9 mouse cellular contexts compared by ENCODE assay signal in the genomic region with DNA sequence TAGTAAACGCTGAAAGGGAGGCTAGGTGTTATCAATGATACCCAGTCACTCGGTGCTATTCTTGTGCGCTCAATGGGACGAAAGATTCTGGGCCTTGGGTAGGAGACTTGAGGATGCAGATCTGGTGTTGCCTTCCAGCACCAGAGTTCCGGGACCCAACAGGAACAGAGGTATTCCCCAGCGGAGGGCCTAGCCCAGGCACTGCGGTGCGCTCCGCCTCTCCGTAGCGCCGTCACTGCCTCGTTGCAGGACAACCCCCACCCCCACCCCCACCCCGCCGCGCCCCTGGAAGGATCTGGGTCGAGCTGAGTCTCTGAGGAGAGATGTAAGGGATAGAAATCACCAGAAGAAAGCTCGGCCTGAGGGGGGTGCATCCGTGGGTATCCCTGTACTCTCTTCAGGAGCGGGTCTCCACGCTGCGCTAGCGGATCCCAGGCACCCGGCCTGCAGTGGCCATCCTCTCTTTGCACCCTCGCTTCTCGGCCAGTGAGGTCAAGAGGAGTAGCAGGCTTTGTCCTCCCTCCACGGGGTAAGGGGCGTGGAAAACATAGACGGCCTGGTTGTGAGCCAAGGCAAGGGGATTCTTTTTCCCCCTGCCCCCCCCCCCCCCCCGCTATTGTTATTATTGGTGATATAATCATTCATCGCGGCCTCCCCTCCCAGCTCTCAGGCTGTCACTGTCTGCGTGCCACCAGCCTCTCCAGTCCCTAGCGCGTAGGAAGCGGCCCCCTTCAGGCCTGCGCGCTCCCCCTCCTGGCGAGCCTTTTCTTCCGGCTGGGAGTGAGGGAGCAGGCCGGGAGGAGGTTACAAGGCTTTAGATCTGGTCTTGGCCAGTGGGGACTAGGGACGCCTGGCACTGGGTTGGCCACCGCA. TPM values are rescaled to one million over a fixed set of nuclear protein-coding genes. Genes with fewer than 3 reads are reported as not detected.
DNase-seq lines count a peak whose midpoint lies in the region; ATAC-seq and TF ChIP-seq lines count a peak whose summit lies in the region.
"Had no signal": no experiment of that assay in that cellular context is flagged by ENCODE, and none has a peak within 500 bp of the region (broad histone marks: within the 10 kb centered on the region; RNA-seq: fewer than 3 reads in every experiment).

No protein-coding gene starts in this region.

- under 1% methylated on average over 39 of the region's 43 CpGs for WGBS in forebrain, embryonic 13.5 days
- WGBS in liver, postnatal 0 days (ENCODE audit: insufficient replicate concordance), result under 1% methylated on average over 42 of the region's 43 CpGs
- WGBS in neural tube, embryonic 14.5 days, result 0% methylated on average over 41 of the region's 43 CpGs

- intact Hi-C loops in heart, postnatal 10 days (cut with DNase I), result loop anchor here (2.0 kb wide), 1 partner anchor 27 kb away; the partner anchor contains the start of gene Ercc5

- peaks cover 11% of the 10 kb centered on the region for H3K4me1 ChIP-seq in E14TG2a.4 (replicated peaks; ENCODE audit: low read depth, low read length)
- peaks cover 18% of the 10 kb centered on the region for H3K4me1 ChIP-seq in forebrain, embryonic 13.5 days
- peaks cover 6% of the 10 kb centered on the region; the same call in 1 of the 2 replicates for H3K4me1 ChIP-seq in liver, postnatal 0 days (ENCODE audit: insufficient read depth)
- peaks cover 16% of the 10 kb centered on the region; the same call in 1 of the 2 replicates for H3K4me1 ChIP-seq in neural tube, embryonic 14.5 days (ENCODE audit: control insufficient read depth, insufficient read depth, low read length)
- H3K4me1 ChIP-seq in testis, adult 2 months (ENCODE audit: control insufficient read depth, insufficient read depth, low read length), result peaks cover 3% of the 10 kb centered on the region

- peak overlapping the region; percentile 96 for H3K4me3 ChIP-seq in E14TG2a.4 (replicated peaks; ENCODE audit: low read length)
- peak overlapping the region; percentile 70 for H3K4me3 ChIP-seq in forebrain, embryonic 13.5 days
- peak overlapping the region; percentile 61 for H3K4me3 ChIP-seq in liver, postnatal 0 days (ENCODE audit: low read depth, low read length)
- H3K4me3 ChIP-seq in neural tube, embryonic 14.5 days (ENCODE audit: low read depth, low read length), result peak overlapping the region; percentile 63
- peak overlapping the region; percentile 81 for H3K4me3 ChIP-seq in testis, adult 2 months (ENCODE audit: control insufficient read depth, low read depth, low read length)

- H3K9me3 ChIP-seq in E14TG2a.4 (ENCODE audit: low read length), result no peaks in the 10 kb centered on the region
- no peaks in the 10 kb centered on the region for H3K9me3 ChIP-seq in forebrain, embryonic 13.5 days (replicated peaks)
- H3K9me3 ChIP-seq in liver, postnatal 0 days (ENCODE audit: low read length), result no peaks in the 10 kb centered on the region
- no peaks in the 10 kb centered on the region for H3K9me3 ChIP-seq in neural tube, embryonic 14.5 days (ENCODE audit: control insufficient read depth, low read length)

- ATAC-seq in forebrain, embryonic 13.5 days, result peak; percentile 89
- peak; percentile 85 for ATAC-seq in liver, postnatal 0 days
- ATAC-seq in neural tube, embryonic 14.5 days (ENCODE audit: low read depth), result peak; percentile 89

- DNase-seq in c-Kit-positive CD71-positive TER-119-positive erythroid progenitor cells, embryonic 14.5 days (ENCODE audit: low spot score), result peak; percentile 57
- DNase-seq in heart, postnatal 10 days, result peak; percentile 86 to 87
- peak; percentile 80 for DNase-seq in layer of hippocampus, adult 11-12 months (ENCODE audit: low spot score)
- peak; percentile 82 for DNase-seq in liver, postnatal 0 days

- TF ChIP-seq POLR2A in testis, adult 2 months (IDR thresholded peaks at IDR 0.05; ENCODE audit: control insufficient read depth, low read depth, low read length), result peak; percentile 53

- H3K4me2 ChIP-seq in forebrain, embryonic 13.5 days, result peak overlapping the region; percentile 81
- peak overlapping the region; percentile 81 for H3K4me2 ChIP-seq in liver, postnatal 0 days (ENCODE audit: low read depth, low read length)
- H3K4me2 ChIP-seq in neural tube, embryonic 14.5 days (ENCODE audit: low read depth, low read length), result peak overlapping the region; percentile 85

- TF ChIP-seq EP300 in liver, postnatal 0 days (IDR thresholded peaks at IDR 0.05; ENCODE audit: low read depth), result no peak

- peak; percentile 8; the same call in 1 of the 2 replicates for TF ChIP-seq CTCF in E14TG2a.4 (conservative IDR thresholded peaks at IDR 0.05; ENCODE audit: low read length)
- peak; percentile 73 for TF ChIP-seq CTCF in liver, postnatal 0 days (IDR thresholded peaks at IDR 0.05; ENCODE audit: low read depth)
- peak; percentile 10; the same call in 1 of the 2 replicates for TF ChIP-seq CTCF in testis, adult 2 months (IDR thresholded peaks at IDR 0.05; ENCODE audit: control insufficient read depth, insufficient read depth, insufficient replicate concordance, low read depth, low read length)

- peaks cover 19% of the 10 kb centered on the region for H3K36me3 ChIP-seq in E14TG2a.4 (ENCODE audit: insufficient read depth, low read length)
- H3K36me3 ChIP-seq in forebrain, embryonic 13.5 days (ENCODE audit: poor library complexity, severe bottlenecking), result peaks cover 22% of the 10 kb centered on the region; the same call in 1 of the 2 replicates
- peaks cover 2% of the 10 kb centered on the region; the same call in 1 of the 2 replicates for H3K36me3 ChIP-seq in liver, postnatal 0 days (replicated peaks; ENCODE audit: insufficient read depth, low read length)
- no peaks in the 10 kb centered on the region for H3K36me3 ChIP-seq in neural tube, embryonic 14.5 days (ENCODE audit: control insufficient read depth, insufficient read depth, low read length)
- no peaks in the 10 kb centered on the region for H3K36me3 ChIP-seq in testis, adult 2 months (ENCODE audit: control insufficient read depth, insufficient read depth, low read length)

- H3K27ac ChIP-seq in forebrain, embryonic 13.5 days, result peak overlapping the region; percentile 96
- peak overlapping the region; percentile 73 for H3K27ac ChIP-seq in liver, postnatal 0 days (ENCODE audit: low read depth)
- peak overlapping the region; percentile 94 for H3K27ac ChIP-seq in neural tube, embryonic 14.5 days (ENCODE audit: low read depth, low read length)
- peak overlapping the region; percentile 84 for H3K27ac ChIP-seq in testis, adult 2 months (ENCODE audit: control insufficient read depth, insufficient read depth, low read depth, low read length)

- H3K27me3 ChIP-seq in E14TG2a.4 (ENCODE audit: insufficient read depth, low read length), result no peaks in the 10 kb centered on the region
- H3K27me3 ChIP-seq in forebrain, embryonic 13.5 days, result no peaks in the 10 kb centered on the region
- no peaks in the 10 kb centered on the region for H3K27me3 ChIP-seq in liver, postnatal 0 days (ENCODE audit: insufficient read depth, low read length)
- no peaks in the 10 kb centered on the region for H3K27me3 ChIP-seq in neural tube, embryonic 14.5 days (ENCODE audit: control insufficient read depth, insufficient read depth, low read length)
- no peaks in the 10 kb centered on the region for H3K27me3 ChIP-seq in testis, adult 2 months (ENCODE audit: control insufficient read depth, insufficient read depth, low read length)

- peak overlapping the region; percentile 91 for H3K9ac ChIP-seq in forebrain, embryonic 13.5 days
- H3K9ac ChIP-seq in liver, postnatal 0 days (replicated peaks), result peak overlapping the region; percentile 69
- peak overlapping the region; percentile 89 for H3K9ac ChIP-seq in neural tube, embryonic 14.5 days (replicated peaks; ENCODE audit: low read depth, low read length)

RNA-seq across cellular contexts. Expression of gene Bivm, which starts 0.7 kb away (rescaled TPM):
- polyA plus RNA-seq in forebrain, embryonic 13.5 days (2015; fragmentation: Nextera tagmentation; extraction: Ambion mirVana), result 29.5 and 30.1 TPM in 2 replicates
- 10 to 100 TPM in 1 of 2 experiments, 1 to 10 TPM in 1; 9.0 to 11.3 TPM for total RNA-seq in heart, postnatal 10 days (2021)
- polyA plus RNA-seq in liver, postnatal 0 days (2015; fragmentation: Nextera tagmentation; extraction: Ambion mirVana), result 3.3 and 3.7 TPM in 2 replicates
- 34.8 and 41.5 TPM in 2 replicates for polyA plus RNA-seq in neural tube, embryonic 14.5 days (2014; fragmentation: Nextera tagmentation; extraction: Ambion mirVana)
- 1.8 and 2.0 TPM in 2 replicates for polyA plus RNA-seq in testis, adult 2 months (2012; rRNA removed)

RNA-seq across cellular contexts. Expression of gene Kdelc1, which starts 0.8 kb away (rescaled TPM):
- 40.5 and 40.8 TPM in 2 replicates for polyA plus RNA-seq in forebrain, embryonic 13.5 days (2015; fragmentation: Nextera tagmentation; extraction: Ambion mirVana)
- total RNA-seq in heart, postnatal 10 days (2021), result 10 to 100 TPM; 23.7 to 27.0 TPM
- polyA plus RNA-seq in liver, postnatal 0 days (2015; fragmentation: Nextera tagmentation; extraction: Ambion mirVana), result 9.3 and 9.8 TPM in 2 replicates
- 25.3 and 30.1 TPM in 2 replicates for polyA plus RNA-seq in neural tube, embryonic 14.5 days (2014; fragmentation: Nextera tagmentation; extraction: Ambion mirVana)
- polyA plus RNA-seq in testis, adult 2 months (2012; rRNA removed), result 2.3 and 2.9 TPM in 2 replicates

RNA-seq across cellular contexts. Expression of gene Tex30, which starts 17.2 kb away (rescaled TPM):
- polyA plus RNA-seq in forebrain, embryonic 13.5 days (2015; fragmentation: Nextera tagmentation; extraction: Ambion mirVana), result 108 and 113 TPM in 2 replicates
- 10 to 100 TPM; 10.1 to 12.7 TPM for total RNA-seq in heart, postnatal 10 days (2021)
- polyA plus RNA-seq in liver, postnatal 0 days (2015; fragmentation: Nextera tagmentation; extraction: Ambion mirVana), result 33.9 and 36.9 TPM in 2 replicates
- 40.1 and 45.4 TPM in 2 replicates for polyA plus RNA-seq in neural tube, embryonic 14.5 days (2014; fragmentation: Nextera tagmentation; extraction: Ambion mirVana)
- 102 and 157 TPM in 2 replicates for polyA plus RNA-seq in testis, adult 2 months (2012; rRNA removed)

RNA-seq across cellular contexts. Expression of gene Ercc5, which starts 28.1 kb away (rescaled TPM):
- polyA plus RNA-seq in forebrain, embryonic 13.5 days (2015; fragmentation: Nextera tagmentation; extraction: Ambion mirVana), result 36.8 and 37.7 TPM in 2 replicates
- total RNA-seq in heart, postnatal 10 days (2021), result 10 to 100 TPM; 17.1 to 20.5 TPM
- 3.6 and 3.9 TPM in 2 replicates for polyA plus RNA-seq in liver, postnatal 0 days (2015; fragmentation: Nextera tagmentation; extraction: Ambion mirVana)
- 29.9 and 38.3 TPM in 2 replicates for polyA plus RNA-seq in neural tube, embryonic 14.5 days (2014; fragmentation: Nextera tagmentation; extraction: Ambion mirVana)
- 3.6 and 5.2 TPM in 2 replicates for polyA plus RNA-seq in testis, adult 2 months (2012; rRNA removed)

RNA-seq across cellular contexts. Expression of gene Gm8251, which starts 57.7 kb away (rescaled TPM):
- polyA plus RNA-seq in forebrain, embryonic 13.5 days (2015; fragmentation: Nextera tagmentation; extraction: Ambion mirVana), result 0.12 and 0.29 TPM in 2 replicates
- total RNA-seq in heart, postnatal 10 days (2021), result not detected
- 0.02 and 0.04 TPM in 2 replicates for polyA plus RNA-seq in liver, postnatal 0 days (2015; fragmentation: Nextera tagmentation; extraction: Ambion mirVana)
- 0.04 and 0.08 TPM in 2 replicates for polyA plus RNA-seq in neural tube, embryonic 14.5 days (2014; fragmentation: Nextera tagmentation; extraction: Ambion mirVana)
- 3.4 and 4.5 TPM in 2 replicates for polyA plus RNA-seq in testis, adult 2 months (2012; rRNA removed)
- polyA plus RNA-seq: gonadal fat pad, adult 2 months had no signal

Comparison
In these comparisons a context has a peak if more than half of its experiments do, and no peak if none do; other contexts are left out.
1. Peak in every context shown above with its lines: DNase-seq, ATAC-seq, H3K4me3 ChIP-seq and H3K27ac ChIP-seq.
2. CTCF ChIP-seq: peak in every context shown above with its lines; median percentile 73 in liver, postnatal 0 days; 10 in testis, adult 2 months; 8 in E14TG2a.4.